Comparison of ENCODE assay signal across 14 mouse cellular contexts in the genomic region with DNA sequence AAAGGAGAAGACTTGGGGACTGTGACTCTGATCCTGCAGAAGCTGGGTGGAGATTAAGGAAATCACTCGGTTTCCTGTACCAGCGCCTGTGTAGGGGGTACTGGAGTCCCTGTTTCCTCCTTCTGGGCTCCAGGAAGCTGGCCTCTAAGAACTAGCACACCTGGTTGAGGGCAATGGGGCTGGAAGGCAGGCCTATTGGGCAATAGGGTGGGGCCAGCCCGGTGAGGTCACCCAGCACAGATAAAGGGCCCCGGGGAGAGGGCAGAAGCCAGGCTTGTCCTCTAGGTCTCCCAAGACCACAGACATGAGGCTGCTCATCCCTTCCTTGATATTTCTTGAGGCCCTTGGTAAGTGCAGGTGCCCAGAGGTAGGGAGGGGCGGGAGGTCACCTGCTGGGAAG. TPM values are rescaled to one million over a fixed set of nuclear protein-coding genes. Genes with fewer than 3 reads are reported as not detected.
DNase-seq lines count a peak whose midpoint lies in the region; ATAC-seq lines count a peak whose summit lies in the region.
"Had no signal": no experiment of that assay in that cellular context is flagged by ENCODE, and none has a peak within 500 bp of the region (broad histone marks: within the 10 kb centered on the region; RNA-seq: fewer than 3 reads in every experiment).

A gene (plus strand): TSS at position 250 of the 400 bp plus-strand sequence.

- no peak within 1 kb of the TSS for H3K4me2 ChIP-seq in liver, embryonic 12.5 days
- H3K4me2 ChIP-seq in stomach, embryonic 15.5 days = no peak within 1 kb of the TSS
- H3K4me2 ChIP-seq: embryonic facial prominence, embryonic 12.5 days had no signal

- no peak within 1 kb of the TSS for H3K9ac ChIP-seq in liver, embryonic 12.5 days
- H3K9ac ChIP-seq in stomach, embryonic 15.5 days = no peak within 1 kb of the TSS
- H3K9ac ChIP-seq: embryonic facial prominence, embryonic 12.5 days had no signal

- peak; percentile 14 to 46 for DNase-seq in lung, adult 18-20 months
- DNase-seq in lung, postnatal 4 days = no peak
- DNase-seq in ovary, postnatal 14 days (ENCODE audit: low spot score) = no peak
- no peak for DNase-seq in adipocyte (ENCODE audit: low spot score)
- no peak for DNase-seq in layer of hippocampus, adult 11-12 months (ENCODE audit: low spot score)
- DNase-seq: cerebellum, adult 9-11 months; gastrocnemius, postnatal 36 days; kidney, postnatal 14 days had no signal

- no peaks in the 10 kb centered on the region for H3K36me3 ChIP-seq in liver, embryonic 12.5 days
- H3K36me3 ChIP-seq in stomach, embryonic 15.5 days = no peaks in the 10 kb centered on the region
- H3K36me3 ChIP-seq: embryonic facial prominence, embryonic 12.5 days had no signal

- no peak within 1 kb of the TSS for H3K27ac ChIP-seq in liver, embryonic 12.5 days
- H3K27ac ChIP-seq in stomach, embryonic 15.5 days = no peak within 1 kb of the TSS
- H3K27ac ChIP-seq: embryonic facial prominence, embryonic 12.5 days had no signal

- no peak for ATAC-seq in erythroid progenitor cell, adult 5-6 weeks (replicated peaks; ENCODE audit: low FRiP score, poor library complexity, severe bottlenecking)
- 0 out of 2 replicates have a peak, but pooled peaks have one; percentile 37 for ATAC-seq in liver, embryonic 12.5 days
- ATAC-seq in stomach, embryonic 15.5 days (ENCODE audit: insufficient read depth, low FRiP score, low read depth) = no peak
- ATAC-seq: forebrain, embryonic 14.5 days had no signal

- 0 out of 2 replicates have a peak, but pooled peaks cover 11% of the 10 kb centered on the region for H3K4me1 ChIP-seq in liver, embryonic 12.5 days
- no peaks in the 10 kb centered on the region for H3K4me1 ChIP-seq in stomach, embryonic 15.5 days
- H3K4me1 ChIP-seq: embryonic facial prominence, embryonic 12.5 days had no signal

- no peaks in the 10 kb centered on the region for H3K9me3 ChIP-seq in liver, embryonic 12.5 days (replicated peaks)
- H3K9me3 ChIP-seq in stomach, embryonic 15.5 days = no peaks in the 10 kb centered on the region
- H3K9me3 ChIP-seq: embryonic facial prominence, embryonic 12.5 days had no signal

- 32% methylated on average over 5 of the region's 5 CpGs for WGBS in liver, embryonic 12.5 days (ENCODE audit: insufficient replicate concordance)
- 68% methylated on average over 5 of the region's 5 CpGs for WGBS in stomach, embryonic 15.5 days

- no peaks in the 10 kb centered on the region for H3K27me3 ChIP-seq in liver, embryonic 12.5 days (replicated peaks)
- H3K27me3 ChIP-seq in stomach, embryonic 15.5 days (replicated peaks) = no peaks in the 10 kb centered on the region
- H3K27me3 ChIP-seq: embryonic facial prominence, embryonic 12.5 days had no signal

- H3K4me3 ChIP-seq in liver, embryonic 12.5 days = no peak within 1 kb of the TSS
- H3K4me3 ChIP-seq in stomach, embryonic 15.5 days (replicated peaks) = no peak within 1 kb of the TSS
- H3K4me3 ChIP-seq: embryonic facial prominence, embryonic 12.5 days; myocyte had no signal

RNA-seq across cellular contexts. Expression of the gene that starts here (rescaled TPM):
- total RNA-seq in erythroid progenitor cell, adult 5-6 weeks (2015; ENCODE audit: low replicate concordance) = 420 and 461 TPM in 2 replicates
- 308 and 520 TPM in 2 replicates for total RNA-seq in erythroid progenitor cell, adult 5-6 weeks (2017; ENCODE audit: low replicate concordance)
- polyA plus RNA-seq in liver, embryonic 12.5 days (2016; fragmentation: Nextera tagmentation; extraction: Ambion mirVana) = 17.0 and 18.7 TPM in 2 replicates
- 22.6 and 32.0 TPM in 2 replicates for polyA plus RNA-seq in stomach, embryonic 15.5 days (2015; fragmentation: Nextera tagmentation; extraction: Ambion mirVana)
- total RNA-seq: gastrocnemius, postnatal 36 days had no signal
- polyA plus RNA-seq: myocyte had no signal

Comparison
In these comparisons a context has a peak if more than half of its experiments do, and no peak if none do; other contexts are left out.
1. DNase-seq: peak in lung, adult 18-20 months (2 of 2); none in lung, postnatal 4 days (0 of 2), ovary, postnatal 14 days (single experiment), adipocyte (single experiment) and layer of hippocampus, adult 11-12 months (single experiment).